Mouse (Mus musculus) c-Kit-positive CD71-negative TER-119-negative erythroid progenitor cells, embryonic 14.5 days (primary cell): ENCODE data around the gene Trmt2a.
A peak's percentile ranks its signal among the peaks of the same experiment; 100 is the strongest.

Experiments used
- DNase-seq: peaks from one replicate; pipeline ENCODE4 v3.0.0-alpha.2; 2013; ENCODE audit warnings: low read depth

The Trmt2a gene

DNA sequence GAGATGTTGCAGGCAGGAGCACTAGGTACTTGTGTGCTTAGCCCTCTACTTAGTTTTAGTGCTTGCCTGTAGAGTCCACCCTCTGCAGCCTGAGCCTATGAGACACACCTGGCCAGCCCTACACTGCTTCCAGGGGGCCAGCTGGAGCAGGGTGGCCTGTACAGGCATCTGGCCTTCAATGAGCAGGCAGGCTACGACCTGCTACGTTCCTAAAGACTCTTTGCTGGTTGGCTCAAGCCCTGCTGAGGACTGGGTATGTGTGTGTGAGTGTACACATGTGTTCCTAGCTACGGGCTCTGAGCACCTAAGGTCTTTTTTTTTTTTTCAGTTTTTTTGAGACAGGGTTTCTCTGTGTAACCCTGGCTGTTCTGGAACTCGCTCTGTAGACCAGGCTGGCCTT lies 17.0 kb upstream of the Trmt2a start:
- DNase-seq = no peak

DNA sequence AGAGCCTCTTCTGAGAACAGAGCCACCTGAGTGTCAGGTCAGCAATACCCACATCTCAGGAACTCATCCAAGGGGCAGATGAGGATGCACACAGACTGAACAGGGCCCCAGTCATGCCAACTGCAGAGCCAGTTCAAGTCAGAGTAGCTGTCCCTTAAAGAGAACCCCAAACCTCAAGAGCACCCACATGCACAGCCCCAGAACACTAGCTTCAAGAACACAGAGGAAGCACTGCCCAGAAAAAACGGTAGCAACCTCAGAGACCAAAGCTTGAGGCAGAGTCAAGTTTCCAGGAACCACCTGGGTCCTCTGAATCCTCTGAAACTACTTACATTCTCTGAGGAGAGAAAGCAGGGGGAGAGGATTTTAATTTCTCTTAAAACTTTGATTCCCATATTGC lies 15.0 kb upstream of the Trmt2a start:
- DNase-seq = no peak

DNA sequence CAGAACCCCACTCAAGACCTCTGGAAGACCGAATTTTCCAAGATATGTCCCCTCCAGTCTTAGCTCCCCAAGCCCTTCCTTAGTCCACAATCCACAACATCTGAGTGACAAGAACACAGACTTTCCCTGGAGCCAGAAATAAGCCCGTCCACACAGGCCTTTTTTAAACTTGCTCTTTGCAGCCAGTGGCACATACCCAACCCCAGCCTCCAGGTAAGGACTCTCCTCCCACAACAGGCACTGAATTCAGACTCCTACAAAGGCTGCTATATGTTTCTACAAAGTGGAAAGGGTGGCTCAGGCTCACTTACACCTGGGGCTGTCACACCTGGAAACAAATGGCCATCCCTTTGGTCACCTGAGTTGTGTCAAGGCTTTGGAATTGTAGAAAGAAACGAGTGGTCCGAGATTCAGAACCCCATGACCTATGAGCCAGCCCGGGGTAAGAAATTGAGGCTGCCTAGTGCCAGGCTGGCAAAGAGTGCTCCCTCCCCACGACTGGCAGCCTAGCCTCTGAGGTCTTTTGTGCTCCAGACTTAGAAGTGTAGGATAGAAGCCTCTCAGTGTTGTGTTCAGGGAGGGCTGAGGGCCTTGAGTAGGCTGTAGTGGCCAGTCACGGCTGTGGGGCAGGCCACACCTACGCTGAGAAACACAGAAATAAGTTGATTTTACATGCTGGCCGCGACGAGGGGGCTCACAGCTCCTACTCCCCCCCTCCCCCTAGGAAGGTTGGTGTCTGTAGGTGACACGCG lies 14.4 kb upstream of the Trmt2a start:
- DNase-seq = no peak

DNA sequence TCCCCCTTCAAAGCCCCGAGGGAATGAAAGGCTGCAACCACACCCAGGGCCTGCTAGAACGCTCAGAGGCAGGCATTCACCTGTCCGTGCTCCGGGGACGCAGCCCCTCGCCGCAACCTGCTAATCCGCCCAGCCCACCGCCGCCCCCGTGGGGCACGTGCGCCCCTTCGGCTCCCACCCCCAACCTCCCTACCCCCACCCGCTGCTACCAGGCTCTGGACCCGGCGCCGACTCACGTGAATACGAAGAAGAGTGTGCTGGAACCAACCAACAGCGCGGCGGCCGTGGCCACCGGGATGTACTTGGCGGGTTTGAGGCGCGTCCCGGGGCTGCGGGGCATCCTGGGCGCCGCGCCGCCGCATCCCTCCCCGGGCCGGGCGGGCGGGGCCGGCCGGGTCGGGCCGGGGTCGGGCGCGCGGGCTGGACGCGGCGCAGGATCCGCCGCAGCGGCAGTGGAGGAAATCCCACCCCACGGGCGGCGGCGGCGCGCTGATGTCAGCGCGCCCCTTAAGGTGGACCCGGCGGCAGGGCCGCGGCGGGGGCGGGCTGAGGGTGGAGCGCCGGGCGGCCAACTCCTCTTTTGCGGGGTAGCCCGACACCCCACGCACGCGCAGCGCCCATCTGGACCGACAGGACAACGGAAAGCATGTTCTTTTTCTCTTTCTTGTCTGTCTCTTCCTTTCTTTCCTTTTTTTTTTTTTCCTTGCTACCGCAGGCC lies 13.6 kb upstream of the Trmt2a start, which contains the start of gene Zdhhc8:
TSS of gene Zdhhc8 (minus strand) at position 466 of the 718 bp plus-strand sequence.
- DNase-seq = no peak

DNA sequence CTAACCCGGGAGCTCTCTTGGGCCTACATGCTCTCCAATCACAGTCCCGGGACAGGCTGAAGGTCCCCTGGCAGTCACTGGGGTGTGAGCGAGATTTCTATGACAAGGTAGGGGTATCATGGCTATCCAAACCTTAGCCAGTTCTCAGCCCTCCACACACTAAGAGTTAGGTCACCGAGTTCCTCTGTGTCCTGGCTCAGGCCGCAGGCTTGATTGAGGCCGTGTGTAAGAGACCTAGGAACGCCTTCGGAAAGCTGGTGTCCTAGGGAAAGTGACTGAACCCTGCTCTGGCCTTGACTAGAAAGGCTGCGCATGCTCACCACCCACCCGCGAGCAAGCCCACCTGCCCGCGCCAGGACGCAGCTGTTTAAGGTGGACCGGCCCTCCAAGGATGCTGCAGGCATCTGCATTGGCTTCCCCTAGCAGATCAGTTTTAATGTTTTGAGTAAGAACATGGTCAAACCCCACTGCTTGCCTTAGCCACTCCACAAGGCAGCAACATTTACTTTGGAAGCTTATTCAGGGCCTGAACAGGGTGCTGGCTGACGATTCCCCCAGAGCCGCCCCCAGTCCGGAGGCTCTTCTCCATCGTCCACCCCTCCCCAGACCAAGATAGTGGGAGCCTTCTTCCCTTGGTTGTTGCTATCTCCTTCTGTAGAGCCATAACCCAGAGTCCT lies 13.0 kb upstream of the Trmt2a start:
- no peak for DNase-seq

DNA sequence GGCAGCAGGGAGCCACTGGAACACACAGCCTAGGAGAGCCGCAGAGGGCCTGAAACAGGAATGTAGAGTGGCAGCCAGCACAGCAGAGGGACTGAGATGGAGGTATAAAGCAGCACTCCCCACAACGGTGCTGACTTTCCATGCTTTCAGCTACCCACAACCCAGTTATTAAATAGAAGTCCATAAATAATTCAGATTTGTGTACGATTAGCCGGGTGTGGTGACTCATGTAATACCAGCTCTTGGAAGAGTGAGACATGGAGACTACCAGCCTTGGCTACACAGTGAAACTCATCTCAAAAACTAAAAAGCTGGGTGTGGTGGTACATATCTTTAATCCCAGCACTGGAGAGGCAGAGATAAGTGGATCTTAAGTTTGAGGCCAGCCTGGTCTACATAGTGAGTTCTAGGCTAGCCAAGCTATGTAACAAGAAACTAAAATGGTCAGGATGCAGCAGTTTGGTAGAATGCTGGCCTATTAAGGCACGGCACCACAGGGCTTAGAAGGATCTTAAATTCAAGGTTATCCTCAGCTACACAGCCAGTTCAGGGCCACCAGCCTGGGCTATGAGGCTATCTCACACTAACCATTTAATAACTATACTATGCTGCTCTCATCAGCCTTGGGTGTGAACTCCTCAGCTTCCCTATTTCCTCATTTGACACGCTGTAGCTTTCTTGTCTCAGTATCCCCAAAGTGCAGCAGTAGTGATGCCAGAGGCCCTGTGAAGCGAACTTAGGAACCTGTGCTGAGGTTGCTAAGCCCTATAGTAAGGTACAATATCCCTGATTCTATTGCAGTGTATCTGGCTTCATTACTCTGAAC lies 11.6 kb upstream of the Trmt2a start:
- DNase-seq = no peak

DNA sequence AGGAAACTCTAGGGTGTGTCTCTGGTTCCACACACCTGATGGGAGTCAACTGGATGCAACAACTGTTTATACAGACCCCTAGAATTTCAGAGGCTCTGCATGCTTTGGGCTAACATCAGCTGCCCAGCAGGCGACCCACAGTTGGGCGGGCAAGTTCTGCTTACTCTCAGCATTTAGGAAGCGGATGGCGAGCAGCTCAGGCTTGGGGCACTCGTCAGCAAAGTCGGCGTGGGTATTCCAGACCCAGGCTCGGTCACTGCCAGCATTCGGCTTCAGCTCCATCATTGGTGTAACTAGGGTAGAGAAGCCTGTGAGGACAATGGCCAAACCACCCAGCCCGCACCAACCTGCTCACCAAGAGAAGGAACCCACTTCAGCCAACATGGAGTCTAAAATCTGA lies 6.9 kb upstream of the Trmt2a start:
- DNase-seq = no peak

DNA sequence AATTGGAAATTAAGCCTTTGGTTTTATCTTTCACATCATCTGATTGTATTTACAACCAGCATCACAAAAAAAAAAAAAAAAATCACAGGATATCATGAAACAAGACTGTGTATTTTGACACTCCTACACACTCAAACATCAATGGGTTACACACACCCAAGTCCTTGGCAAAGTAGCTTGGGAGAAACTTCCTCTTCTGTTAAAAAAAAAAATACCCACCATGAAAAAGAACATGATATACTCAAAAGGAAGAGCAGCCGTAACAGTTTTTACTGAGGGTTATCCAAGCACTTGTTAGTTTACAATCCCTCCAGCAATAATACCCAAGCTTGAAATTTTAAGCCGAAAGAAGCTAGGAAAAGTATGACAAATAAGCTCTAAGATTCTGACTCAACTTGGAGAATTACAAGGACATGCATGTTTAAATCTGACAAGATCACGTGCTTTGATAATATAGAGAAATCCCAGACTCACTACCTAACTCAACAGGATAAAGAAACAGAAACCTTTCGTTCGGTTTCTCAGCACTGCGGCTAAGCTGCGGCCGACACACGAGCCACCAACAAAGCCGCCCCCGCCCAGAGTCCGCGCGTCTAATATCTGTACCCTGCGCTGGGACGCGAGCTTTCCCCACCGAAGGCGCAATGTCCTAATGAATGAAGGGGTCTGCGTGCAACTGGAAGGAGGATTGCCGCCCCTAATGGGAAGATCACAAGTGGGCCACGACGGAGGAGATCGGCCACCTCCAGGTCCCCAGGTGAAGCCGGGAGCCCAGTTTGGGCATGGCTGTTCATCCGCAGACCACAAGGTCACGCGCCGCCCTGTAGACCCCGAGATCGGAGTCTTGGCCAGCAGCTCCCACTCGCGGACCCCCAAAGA lies 719 bp upstream of the Trmt2a start:
- DNase-seq = no peak

DNA sequence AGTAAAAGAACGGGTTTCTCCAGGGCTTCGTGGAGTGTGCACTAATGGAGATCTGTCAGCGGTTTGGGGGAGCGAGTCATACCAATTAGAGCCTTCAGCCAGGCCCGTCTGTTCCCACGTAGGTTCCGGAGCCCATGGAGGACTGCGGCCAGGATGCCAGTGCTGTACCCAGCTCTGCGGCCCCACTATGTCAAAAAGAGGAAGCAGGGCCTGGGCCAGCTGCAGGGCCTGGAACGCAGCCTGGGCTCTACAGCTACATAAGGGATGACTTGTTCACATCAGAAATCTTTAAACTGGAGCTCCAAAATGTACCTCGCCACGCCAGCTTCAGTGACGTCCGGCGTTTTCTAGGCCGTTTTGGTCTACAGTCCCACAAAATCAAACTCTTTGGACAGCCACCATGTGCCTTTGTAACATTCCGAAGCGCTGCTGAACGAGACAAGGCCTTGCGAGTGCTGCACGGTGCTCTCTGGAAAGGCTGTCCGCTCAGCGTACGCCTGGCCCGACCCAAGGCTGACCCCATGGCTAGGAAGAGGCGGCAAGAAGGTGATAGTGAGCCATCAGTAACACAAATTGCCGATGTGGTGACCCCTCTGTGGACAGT lies 987 bp downstream of the Trmt2a start:
- peak; percentile 42 for DNase-seq

DNA sequence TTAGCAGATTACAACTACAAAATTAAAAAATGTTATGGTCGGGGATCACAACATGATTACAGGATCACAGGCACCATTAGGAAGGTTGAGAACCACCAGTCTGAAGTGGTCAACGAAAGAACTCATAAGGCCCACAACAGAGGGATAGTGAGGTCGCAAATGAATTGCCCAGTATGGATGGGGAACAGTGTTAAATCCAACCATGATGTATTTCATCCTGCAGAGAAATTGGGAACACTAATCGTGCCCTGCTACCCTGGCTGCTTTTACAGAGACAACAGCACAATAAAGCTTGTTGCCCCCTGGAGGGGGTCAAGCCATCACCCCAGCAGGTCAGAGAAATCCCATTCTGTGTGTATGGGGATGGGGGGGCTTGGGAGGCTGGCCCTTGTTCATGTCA lies 1.8 kb downstream of the Trmt2a start:
- DNase-seq = no peak

DNA sequence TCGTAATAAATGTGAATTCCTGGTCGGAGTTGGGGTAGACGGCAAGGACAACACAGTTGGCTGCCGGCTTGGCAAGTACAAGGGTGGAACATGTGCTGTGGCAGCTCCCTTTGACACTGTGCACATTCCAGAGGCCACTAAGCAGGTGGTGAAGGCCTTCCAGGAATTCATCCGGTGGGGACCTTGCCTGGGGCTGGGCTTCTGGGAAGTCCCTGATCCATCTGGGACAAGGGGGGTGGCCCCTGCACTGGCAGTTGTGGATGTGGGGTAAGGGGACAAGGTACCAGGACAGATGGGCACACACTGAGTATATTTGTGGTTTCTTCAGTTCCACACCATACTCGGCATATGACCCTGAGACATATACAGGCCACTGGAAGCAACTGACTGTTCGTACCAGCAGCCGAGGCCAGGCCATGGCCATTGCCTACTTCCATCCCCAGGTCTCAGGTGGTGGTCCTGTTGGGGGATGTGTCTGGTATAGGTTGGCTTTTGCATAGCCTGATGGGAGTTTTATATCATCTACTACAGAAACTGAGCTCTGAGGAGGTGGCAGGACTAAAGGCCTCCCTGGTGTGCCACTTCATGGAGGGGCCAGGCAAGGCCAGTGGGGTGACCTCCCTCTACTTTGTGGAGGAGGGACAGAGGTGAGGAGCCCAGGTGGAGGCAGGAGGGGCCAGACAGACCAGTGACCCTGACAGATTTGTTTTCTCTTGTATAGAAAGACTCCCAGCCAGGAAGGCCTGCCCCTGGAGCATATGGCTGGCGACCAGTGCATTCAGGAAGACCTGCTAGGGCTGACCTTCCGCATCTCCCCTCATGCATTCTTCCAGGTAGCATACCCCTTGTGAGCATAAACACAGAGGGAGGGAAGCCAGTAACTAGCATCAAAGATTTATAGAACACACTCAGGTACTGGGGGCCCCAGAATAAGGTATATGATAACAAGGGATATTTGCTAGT lies 2.6 kb downstream of the Trmt2a start:
- DNase-seq = no peak

DNA sequence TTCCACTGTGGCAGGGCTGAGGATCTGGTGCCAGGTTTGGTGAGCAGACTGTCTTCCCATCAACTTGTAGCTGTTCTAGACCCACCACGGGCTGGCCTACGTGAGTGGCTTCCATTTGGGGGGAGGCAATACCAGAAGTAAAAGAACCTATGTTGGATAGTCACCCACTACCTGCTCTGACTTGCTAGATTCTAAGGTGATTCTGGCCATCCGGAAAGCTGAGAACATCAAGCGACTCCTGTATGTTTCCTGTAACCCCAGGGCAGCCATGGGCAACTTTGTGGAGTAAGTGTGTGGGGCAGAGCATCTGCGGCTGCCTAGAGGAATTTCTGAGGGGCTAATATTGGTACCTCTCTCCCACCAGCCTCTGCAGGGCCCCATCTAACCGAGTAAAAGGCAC lies 4.3 kb downstream of the Trmt2a start:
- no peak for DNase-seq

DNA sequence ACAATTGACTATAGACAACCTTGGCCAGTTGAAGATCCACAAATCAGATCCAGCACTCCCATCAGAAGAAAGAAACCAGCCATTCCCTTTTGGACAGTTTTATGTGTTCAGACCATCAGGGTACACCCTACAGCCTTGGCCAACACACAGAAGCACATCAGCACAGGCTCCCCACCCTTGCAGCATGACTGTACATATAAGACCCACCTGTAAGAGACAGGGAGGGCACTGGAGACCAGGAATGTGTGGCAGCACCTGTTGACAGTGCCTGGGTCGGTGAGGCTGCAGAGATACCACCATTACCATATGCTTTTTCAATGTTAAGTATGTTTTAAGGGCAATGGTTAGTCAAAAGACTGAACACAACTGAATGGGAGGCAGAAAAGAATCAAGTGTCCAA lies 5.4 kb downstream of the Trmt2a start:
- DNase-seq = no peak

DNA sequence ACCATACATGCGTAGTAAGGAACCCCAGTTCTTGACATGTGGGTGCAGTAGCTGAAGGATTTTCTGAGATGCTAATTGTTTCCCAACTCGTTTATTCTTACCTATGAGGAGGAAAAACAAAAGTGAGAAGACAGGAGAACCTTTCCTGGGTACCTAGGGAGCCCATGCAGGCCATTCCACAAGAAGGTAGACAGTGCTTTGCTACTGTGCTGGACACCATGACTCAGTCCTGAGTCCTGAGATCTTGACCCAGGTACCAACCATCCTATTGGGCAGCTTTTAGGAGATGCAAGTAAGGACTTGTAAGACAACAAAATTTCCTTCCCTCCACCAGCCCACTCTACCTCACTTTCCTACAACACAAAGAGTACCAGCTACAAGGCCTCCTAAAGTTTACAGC lies 9.7 kb downstream of the Trmt2a start, which contains the start of gene Gm49776:
TSS of gene Gm49776 (minus strand) at position 101 of the 400 bp plus-strand sequence.
- DNase-seq = no peak

DNA sequence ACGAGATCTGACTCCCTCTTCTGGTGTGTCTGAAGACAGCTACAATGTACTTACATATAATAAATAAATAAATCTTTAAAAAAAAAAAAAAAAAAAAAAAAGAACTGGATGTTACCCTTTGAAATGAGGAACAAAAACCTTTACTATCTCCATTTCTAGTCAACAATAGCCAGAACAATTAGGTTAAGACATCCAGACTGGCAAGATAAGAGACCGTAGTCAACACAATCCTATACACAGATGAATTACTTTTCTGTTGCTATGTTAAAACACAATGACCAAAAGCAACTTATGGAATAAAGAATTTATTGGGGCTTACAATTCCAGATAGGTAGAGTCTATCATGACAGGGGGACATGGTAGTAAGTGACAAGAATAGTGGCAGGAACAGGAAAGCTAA lies 16.5 kb downstream of the Trmt2a start:
- DNase-seq = no peak

DNA sequence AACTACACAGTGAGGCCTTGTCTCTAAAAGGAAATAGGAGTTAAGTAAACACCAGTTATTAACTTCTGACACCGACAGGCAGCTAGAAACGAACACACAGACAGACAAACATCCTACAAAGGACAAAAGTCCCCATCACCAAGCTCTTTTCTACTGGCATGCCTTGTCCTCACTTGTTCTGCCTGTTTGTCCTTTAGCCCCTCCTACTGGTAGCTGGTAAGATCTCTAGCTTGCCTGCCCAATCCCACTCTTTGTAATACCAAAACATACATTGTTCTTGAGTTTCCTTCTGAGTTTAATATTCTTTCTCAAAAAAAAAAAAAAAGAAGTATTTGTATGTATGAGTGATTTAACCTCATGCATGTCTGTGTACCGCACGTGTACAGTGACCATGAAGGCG lies 19.7 kb downstream of the Trmt2a start:
- no peak for DNase-seq

DNA sequence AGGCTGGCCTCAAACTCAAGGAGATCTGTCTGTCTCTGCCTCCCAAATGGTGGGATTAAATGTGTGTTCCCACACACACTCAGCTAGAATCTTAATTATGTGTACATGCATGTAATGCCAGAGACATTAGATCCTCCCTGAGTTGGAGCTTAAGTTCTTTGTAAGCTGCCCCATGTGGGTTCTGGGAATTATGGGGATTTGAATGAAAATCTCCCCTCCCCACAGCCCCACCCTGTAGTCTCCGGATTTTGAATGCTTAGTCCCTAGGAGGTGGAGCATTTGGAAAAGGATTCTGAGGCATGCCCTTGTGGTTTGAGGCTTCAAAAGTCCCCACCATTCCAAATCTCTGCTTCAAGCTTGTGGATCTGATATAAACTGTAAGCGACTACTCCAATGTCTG lies 26.7 kb downstream of the Trmt2a start:
- DNase-seq = no peak

DNA sequence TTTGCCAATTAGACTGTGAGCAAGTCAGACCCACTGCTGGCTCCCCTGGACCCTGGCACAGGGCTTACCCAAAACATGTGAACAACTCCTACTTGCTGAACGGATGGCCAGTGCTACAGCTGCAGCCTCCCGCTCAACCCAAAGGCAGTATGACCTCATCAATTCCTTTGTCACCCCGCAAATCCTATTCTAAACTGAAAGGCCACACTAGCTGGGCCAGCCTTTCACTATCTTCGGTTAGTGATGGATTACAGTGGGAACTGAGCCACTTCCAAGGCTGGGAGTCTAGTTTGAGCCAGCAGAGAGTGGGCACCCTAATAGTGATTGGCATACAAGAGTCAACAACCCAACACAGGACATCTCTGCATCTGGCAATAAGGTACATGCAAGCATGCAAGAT lies 39.7 kb downstream of the Trmt2a start:
- DNase-seq = no peak

DNA sequence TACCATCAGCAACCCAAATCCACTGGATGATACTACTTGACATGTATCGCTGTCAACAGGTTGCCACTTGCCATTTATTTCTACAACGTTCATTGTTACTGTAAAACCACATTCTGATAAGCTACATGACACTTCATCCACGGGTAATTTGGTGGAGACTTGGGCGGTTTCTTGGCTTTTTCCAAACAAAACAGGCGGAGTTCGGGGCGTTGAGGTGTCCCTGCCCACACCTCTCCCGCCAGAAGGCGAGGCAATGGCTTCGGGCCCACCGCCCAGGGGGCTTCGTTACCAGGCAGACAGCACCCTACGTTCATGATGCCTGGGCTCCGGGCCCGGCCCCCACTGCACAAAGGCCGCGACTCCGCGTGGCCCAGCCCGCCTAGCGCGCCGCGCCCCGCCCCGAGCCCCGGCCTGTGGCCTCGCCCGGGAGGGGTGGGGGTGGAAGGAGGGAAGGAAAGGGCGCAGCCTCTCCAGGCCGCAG lies 40.1 kb downstream of the Trmt2a start:
- peak; percentile 40 for DNase-seq
